Mouse (Mus musculus): Measurements from ENCODE around the gene BC048679.

- TF ChIP-seq ZC3H11A (IDR thresholded peaks at IDR 0.05; ENCODE audit: borderline replicate concordance, low read depth, low read length) (peak; percentile 6; the same call in 1 of the 2 replicates), CHD2 (IDR thresholded peaks at IDR 0.05; ENCODE audit: low read depth, low read length) (no peak)
Measured at GRCm38 (mm10) chr7:81455155-81455651, 42.9 kb downstream of the BC048679 start, which contains the start of gene Cpeb1.
